Mouse (Mus musculus): Measurements from ENCODE around the gene 4921517D22Rik. TPM values are rescaled to one million over a fixed set of nuclear protein-coding genes. Genes with fewer than 3 reads are reported as not detected.

The 4921517D22Rik gene
- total and polyA plus RNA-seq, 3 experiments: 0.11 TPM; not detected in 2

- H3K27me3 ChIP-seq (ENCODE audit: insufficient read depth, low read length): no peaks in the 10 kb centered on the region
- DNase-seq (ENCODE audit: low spot score) (no peak), ATAC-seq (ENCODE audit: extremely low read depth, insufficient number of reproducible peaks, low FRiP score, poor library complexity, severe bottlenecking) (no peak)
- no peaks in the 10 kb centered on the region for H3K9me3 ChIP-seq (replicated peaks)
- H3K4me1 ChIP-seq (ENCODE audit: insufficient read depth, low read depth, low read length): peaks cover 64% of the 10 kb centered on the region
- peak overlapping the region; percentile 62; the same call in 1 of the 2 replicates for H3K4me3 ChIP-seq (ENCODE audit: low read depth, low read length)
- peaks cover 81% of the 10 kb centered on the region for H3K36me3 ChIP-seq (replicated peaks)
- TF ChIP-seq TAL1 (conservative IDR thresholded peaks at IDR 0.05; ENCODE audit: low read depth, low read length) (no peak), GATA2 (IDR thresholded peaks at IDR 0.05; ENCODE audit: borderline replicate concordance, low read depth, low read length) (no peak), CTCF (IDR thresholded peaks at IDR 0.05; ENCODE audit: low read depth, low read length) (no peak), POLR2AphosphoS5 (IDR thresholded peaks at IDR 0.05; ENCODE audit: insufficient replicate concordance, low read depth, low read length) (no peak)
Measured at GRCm38 (mm10) chr13:59640178-59640440, 53.8 kb downstream of the 4921517D22Rik start.

- DNase-seq (ENCODE audit: low spot score) (peak; percentile 35), ATAC-seq (ENCODE audit: extremely low read depth, insufficient number of reproducible peaks, low FRiP score, poor library complexity, severe bottlenecking) (peak; percentile 32)
- peaks cover 61% of the 10 kb centered on the region for H3K4me1 ChIP-seq (ENCODE audit: insufficient read depth, low read depth, low read length)
- H3K9me3 ChIP-seq (replicated peaks): no peaks in the 10 kb centered on the region
- no peaks in the 10 kb centered on the region for H3K27me3 ChIP-seq (ENCODE audit: insufficient read depth, low read length)
- H3K4me3 ChIP-seq (ENCODE audit: low read depth, low read length): peak overlapping the region; percentile 62; the same call in 1 of the 2 replicates
- H3K36me3 ChIP-seq (replicated peaks): peaks cover 81% of the 10 kb centered on the region
- TF ChIP-seq TAL1 (conservative IDR thresholded peaks at IDR 0.05; ENCODE audit: low read depth, low read length) (peak; percentile 81), CTCF (IDR thresholded peaks at IDR 0.05; ENCODE audit: low read depth, low read length) (no peak), GATA2 (IDR thresholded peaks at IDR 0.05; ENCODE audit: borderline replicate concordance, low read depth, low read length) (no peak)
Measured at GRCm38 (mm10) chr13:59639368-59640177, 54.3 kb downstream of the 4921517D22Rik start.

- Histone ChIP-seq H3K27me3 (ENCODE audit: insufficient read depth, low read length) (no peaks in the 10 kb centered on the region), H3K36me3 (replicated peaks) (peaks cover 93% of the 10 kb centered on the region), H3K4me1 (ENCODE audit: insufficient read depth, low read depth, low read length) (peaks cover 68% of the 10 kb centered on the region), H3K9me3 (replicated peaks) (no peaks in the 10 kb centered on the region), H3K4me3 (ENCODE audit: low read depth, low read length) (no peak overlapping the region)
- DNase-seq (ENCODE audit: low spot score): no peak
- TF ChIP-seq CTCF (IDR thresholded peaks at IDR 0.05; ENCODE audit: low read depth, low read length): no peak
- no peak for TF ChIP-seq POLR2AphosphoS5 (IDR thresholded peaks at IDR 0.05; ENCODE audit: insufficient replicate concordance, low read depth, low read length)
- TF ChIP-seq TAL1 (conservative IDR thresholded peaks at IDR 0.05; ENCODE audit: low read depth, low read length): no peak
- no peak for TF ChIP-seq GATA2 (IDR thresholded peaks at IDR 0.05; ENCODE audit: borderline replicate concordance, low read depth, low read length)
- no peak for TF ChIP-seq GATA1 (IDR thresholded peaks at IDR 0.05; ENCODE audit: borderline replicate concordance, low read length)
- ATAC-seq (ENCODE audit: extremely low read depth, insufficient number of reproducible peaks, low FRiP score, poor library complexity, severe bottlenecking): no peak
Measured at GRCm38 (mm10) chr13:59637800-59638199, 56.1 kb downstream of the 4921517D22Rik start.

Other genes starting within 250 kb of the 4921517D22Rik start
- gene Agtpbp1, start 108.9 kb downstream of the 4921517D22Rik start, total RNA-seq (2014; fragmentation: Nextera tagmentation): 118 and 147 TPM in 2 replicates
- 62.0 and 73.3 TPM in 2 replicates for gene Agtpbp1, start 108.9 kb downstream of the 4921517D22Rik start, total RNA-seq (2017)
- 6.0 and 6.1 TPM in 2 replicates for gene Agtpbp1, start 108.9 kb downstream of the 4921517D22Rik start, polyA plus RNA-seq (2012)
- 63.7 and 71.9 TPM in 2 replicates for gene Naa35, start 108.8 kb downstream of the 4921517D22Rik start, total RNA-seq (2014; fragmentation: Nextera tagmentation)
- 29.5 and 31.0 TPM in 2 replicates for gene Naa35, start 108.8 kb downstream of the 4921517D22Rik start, total RNA-seq (2017)
- 8.4 and 8.5 TPM in 2 replicates for gene Naa35, start 108.8 kb downstream of the 4921517D22Rik start, polyA plus RNA-seq (2012)
- gene Golm1, start 18.3 kb downstream of the 4921517D22Rik start, total RNA-seq (2014; fragmentation: Nextera tagmentation): 126 and 146 TPM in 2 replicates
- gene Golm1, start 18.3 kb downstream of the 4921517D22Rik start, total RNA-seq (2017): 134 and 139 TPM in 2 replicates
- gene Golm1, start 18.3 kb downstream of the 4921517D22Rik start, polyA plus RNA-seq (2012): 31.5 and 32.8 TPM in 2 replicates
- gene Spata31d1a, start 16.2 kb upstream of the 4921517D22Rik start, total RNA-seq (2014; fragmentation: Nextera tagmentation): not detected in 2 replicates
- 0.05 and 0.12 TPM in 2 replicates for gene Spata31d1a, start 16.2 kb upstream of the 4921517D22Rik start, total RNA-seq (2017)
- not detected in 2 replicates for gene Spata31d1a, start 16.2 kb upstream of the 4921517D22Rik start, polyA plus RNA-seq (2012)
- gene Spata31d1b, start 18.2 kb upstream of the 4921517D22Rik start, total RNA-seq (2014; fragmentation: Nextera tagmentation): not detected in 2 replicates
- 0.06 and 0.22 TPM in 2 replicates for gene Spata31d1b, start 18.2 kb upstream of the 4921517D22Rik start, total RNA-seq (2017)
- not detected in 2 replicates for gene Spata31d1b, start 18.2 kb upstream of the 4921517D22Rik start, polyA plus RNA-seq (2012)
- not detected in 2 replicates for gene Spata31d1d, start 37.6 kb upstream of the 4921517D22Rik start, total RNA-seq (2014; fragmentation: Nextera tagmentation)
- 0.05 TPM in 1 of 2 replicates, not detected in the other for gene Spata31d1d, start 37.6 kb upstream of the 4921517D22Rik start, total RNA-seq (2017)
- not detected in 2 replicates for gene Spata31d1d, start 37.6 kb upstream of the 4921517D22Rik start, polyA plus RNA-seq (2012)
- not detected in 2 replicates for gene 1700014D04Rik, start 52.6 kb upstream of the 4921517D22Rik start, total RNA-seq (2014; fragmentation: Nextera tagmentation)
- gene 1700014D04Rik, start 52.6 kb upstream of the 4921517D22Rik start, total RNA-seq (2017): 0.06 and 0.11 TPM in 2 replicates
- not detected in 2 replicates for gene 1700014D04Rik, start 52.6 kb upstream of the 4921517D22Rik start, polyA plus RNA-seq (2012)
- gene Isca1, start 75.7 kb upstream of the 4921517D22Rik start, total RNA-seq (2014; fragmentation: Nextera tagmentation): 242 and 309 TPM in 2 replicates
- gene Isca1, start 75.7 kb upstream of the 4921517D22Rik start, total RNA-seq (2017): 75.9 and 85.8 TPM in 2 replicates
- gene Isca1, start 75.7 kb upstream of the 4921517D22Rik start, polyA plus RNA-seq (2012): 57.0 and 69.2 TPM in 2 replicates
- gene Gm49354, start 88.1 kb upstream of the 4921517D22Rik start, total RNA-seq (2014; fragmentation: Nextera tagmentation): not detected in 2 replicates
- gene Gm49354, start 88.1 kb upstream of the 4921517D22Rik start, total RNA-seq (2017): 16.9 TPM in 1 of 2 replicates, not detected in the other
- 32.8 and 52.8 TPM in 2 replicates for gene Gm49354, start 88.1 kb upstream of the 4921517D22Rik start, polyA plus RNA-seq (2012)
- 215 and 232 TPM in 2 replicates for gene Tut7, start 129.0 kb upstream of the 4921517D22Rik start, total RNA-seq (2014; fragmentation: Nextera tagmentation)
- gene Tut7, start 129.0 kb upstream of the 4921517D22Rik start, total RNA-seq (2017): 166 and 194 TPM in 2 replicates
- gene Tut7, start 129.0 kb upstream of the 4921517D22Rik start, polyA plus RNA-seq (2012): 59.6 and 66.1 TPM in 2 replicates

Measured in G1E (cell line).